Mouse (Mus musculus) CD4-positive, CD25-positive, alpha-beta regulatory T cell, adult 2 months (primary cell): ENCODE data around the gene Acvr1b.

Experiments used
- DNase-seq: peaks from one replicate; pipeline ENCODE4 v3.0.0-alpha.2; 2012; ENCODE audit warnings: low read depth, low spot score

Acvr1b gene

DNA sequence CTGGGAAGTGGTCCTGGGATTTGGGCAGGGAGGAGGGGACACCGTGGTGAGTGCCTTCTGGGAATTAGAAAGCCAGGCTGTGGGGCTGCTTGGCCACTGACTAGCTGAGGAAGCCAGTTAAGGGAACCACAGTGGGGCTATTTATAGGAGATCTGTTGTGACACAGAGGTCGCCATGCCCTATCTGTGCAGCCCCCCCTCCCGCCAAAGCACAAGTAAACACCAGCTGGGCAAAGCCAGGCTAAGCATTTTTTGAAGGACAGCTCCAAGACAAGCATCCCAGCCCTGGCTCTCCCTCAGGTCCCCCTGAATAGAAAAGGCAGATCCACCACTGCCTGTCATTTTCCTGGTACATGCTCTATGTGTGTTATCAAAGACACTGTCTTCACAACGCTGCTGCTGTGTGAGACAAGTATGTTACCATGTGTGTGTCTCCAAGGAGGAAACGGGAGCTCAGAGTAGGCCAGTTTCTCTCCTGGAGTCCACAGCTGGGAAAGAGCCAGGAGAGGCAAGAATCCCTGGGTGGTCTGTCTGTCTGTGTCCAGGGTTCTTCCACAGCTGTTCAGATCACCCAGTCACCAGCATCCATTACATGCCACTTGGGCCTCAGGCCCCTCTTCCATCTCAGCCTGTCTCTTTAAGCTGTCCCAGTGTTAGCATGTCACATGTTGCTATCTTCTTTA lies 74.3 kb downstream of the Acvr1b start:
- no peak for DNase-seq

DNA sequence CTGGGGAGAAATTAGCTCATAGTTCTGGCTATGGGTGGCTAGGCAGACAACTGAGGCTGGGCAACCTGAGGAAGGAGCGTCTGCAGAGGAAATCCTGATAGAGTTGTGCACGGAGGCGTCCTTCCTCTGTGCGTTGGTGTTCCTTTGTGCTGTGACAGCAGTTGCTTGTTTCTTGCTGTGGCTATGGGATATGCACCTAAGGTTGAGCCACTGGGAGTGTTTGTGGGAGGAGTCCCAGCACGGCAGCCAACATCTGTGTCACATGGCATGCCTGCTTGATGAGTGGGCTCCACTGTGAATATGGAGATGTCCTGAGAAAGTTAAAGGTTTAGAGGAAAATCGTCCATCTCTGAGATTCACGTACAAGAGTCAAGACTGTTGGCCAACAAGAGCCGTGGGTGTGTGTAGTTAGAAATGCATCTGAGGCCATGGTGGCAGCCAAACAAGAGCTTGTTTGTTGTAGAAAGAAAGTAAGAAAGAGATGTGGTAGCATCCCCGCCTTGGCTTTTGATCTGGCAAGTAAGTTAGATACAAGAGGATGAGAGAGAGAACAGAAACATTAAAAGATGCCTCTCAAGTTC lies 76.4 kb downstream of the Acvr1b start:
- peak; percentile 54 for DNase-seq

DNA sequence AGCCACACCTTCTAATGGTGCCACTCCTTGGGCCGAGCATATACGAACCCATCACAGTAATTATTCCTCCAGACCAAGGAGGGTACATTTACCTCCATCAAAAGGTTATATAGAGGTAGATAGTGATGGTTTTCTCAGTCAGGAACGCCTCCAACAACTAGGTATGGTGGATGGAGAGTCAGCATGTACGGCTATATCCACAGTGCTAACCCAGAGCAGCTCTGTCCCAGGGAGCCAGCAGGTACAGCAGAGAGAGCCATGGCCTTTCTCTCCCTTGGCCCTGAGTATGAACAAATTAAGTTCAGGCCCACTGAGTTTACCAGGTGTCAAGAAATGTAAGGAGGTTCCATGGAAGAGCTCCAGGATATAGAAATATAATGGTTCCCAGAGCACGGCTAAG lies 78.1 kb downstream of the Acvr1b start:
- no peak for DNase-seq

DNA sequence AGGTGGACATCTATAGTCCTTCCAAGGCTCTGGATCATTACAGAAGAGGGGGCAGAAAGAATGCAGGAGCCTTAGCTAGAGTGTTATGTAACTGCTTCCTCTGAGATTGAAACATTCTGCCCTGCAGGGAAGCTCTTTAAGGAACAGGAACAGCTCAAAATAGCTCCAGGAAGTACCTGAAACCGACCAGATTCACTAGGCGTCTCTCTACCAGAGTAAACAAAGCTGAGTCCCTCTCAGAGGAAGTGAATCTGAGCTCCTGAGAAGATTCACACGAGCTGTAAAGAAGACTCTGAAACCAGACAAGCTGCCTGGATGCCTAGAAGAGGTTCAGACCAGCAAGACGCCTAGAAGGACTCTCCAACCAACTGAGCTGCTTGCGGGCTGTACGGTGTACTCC lies 78.7 kb downstream of the Acvr1b start:
- DNase-seq: peak; percentile 54

DNA sequence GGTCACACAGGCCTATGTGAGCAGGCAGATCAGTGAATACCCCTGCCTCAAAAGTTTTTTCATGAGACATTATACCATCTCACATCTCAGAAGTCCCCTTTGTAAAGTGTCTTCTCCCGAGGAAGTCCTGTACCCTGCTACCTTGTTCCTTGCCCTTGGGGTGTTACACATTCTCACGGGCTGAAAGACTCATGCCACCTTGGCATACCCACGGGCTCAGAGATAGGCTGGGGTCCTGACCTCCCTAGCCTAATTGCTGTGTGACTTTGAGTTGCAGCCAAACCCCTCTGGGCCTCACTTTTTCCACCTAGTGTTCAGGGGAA lies 79.7 kb downstream of the Acvr1b start:
- no peak for DNase-seq

DNA sequence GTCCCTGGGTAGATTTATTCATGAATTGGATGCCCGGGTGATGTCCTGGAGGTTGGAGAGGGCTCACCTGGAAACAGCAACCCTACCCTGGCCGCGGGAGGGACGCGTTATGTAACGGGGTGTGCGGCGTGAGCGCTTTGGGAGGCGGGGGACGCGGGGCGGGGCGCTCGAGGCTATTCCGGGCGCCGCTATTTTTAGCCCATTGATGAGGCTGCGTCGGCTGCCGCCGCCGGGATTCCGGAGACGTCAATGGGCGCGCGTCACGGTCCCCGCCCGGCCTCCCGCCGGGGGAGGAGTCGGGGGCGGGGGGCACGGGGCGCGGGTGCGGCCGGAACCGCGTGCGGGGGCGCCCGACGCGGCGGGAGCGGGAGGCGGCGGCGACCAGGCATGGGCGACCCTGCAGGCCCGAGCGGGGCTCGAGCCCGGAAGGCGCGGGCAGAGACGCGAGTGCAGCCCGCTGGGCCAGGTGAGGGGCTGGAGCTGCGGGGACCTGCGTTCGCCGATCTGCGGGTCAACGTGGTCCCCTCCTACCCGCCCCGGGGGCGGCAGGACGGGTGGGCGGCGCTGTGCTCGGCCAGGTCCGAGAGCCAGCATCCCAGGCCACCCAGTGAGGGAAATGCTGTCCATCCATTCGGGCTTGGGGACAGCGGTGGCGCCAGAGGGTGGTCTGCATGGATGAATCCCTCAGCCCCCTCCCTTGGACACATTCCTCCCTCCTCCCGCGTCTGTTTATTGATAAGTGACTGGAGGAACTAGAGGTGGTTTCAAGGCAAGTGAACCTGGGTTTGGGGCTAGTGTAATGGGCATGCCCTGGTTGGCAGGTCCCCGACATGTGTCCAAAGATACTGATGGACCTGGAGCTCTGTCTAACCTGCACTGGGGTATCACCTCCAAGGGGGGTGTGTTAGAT lies 80.3 kb downstream of the Acvr1b start, which contains the start of gene Nr4a1:
Gene Nr4a1 (plus strand): TSS at position 384 of the 910 bp plus-strand sequence.
- DNase-seq: peak; percentile 95

DNA sequence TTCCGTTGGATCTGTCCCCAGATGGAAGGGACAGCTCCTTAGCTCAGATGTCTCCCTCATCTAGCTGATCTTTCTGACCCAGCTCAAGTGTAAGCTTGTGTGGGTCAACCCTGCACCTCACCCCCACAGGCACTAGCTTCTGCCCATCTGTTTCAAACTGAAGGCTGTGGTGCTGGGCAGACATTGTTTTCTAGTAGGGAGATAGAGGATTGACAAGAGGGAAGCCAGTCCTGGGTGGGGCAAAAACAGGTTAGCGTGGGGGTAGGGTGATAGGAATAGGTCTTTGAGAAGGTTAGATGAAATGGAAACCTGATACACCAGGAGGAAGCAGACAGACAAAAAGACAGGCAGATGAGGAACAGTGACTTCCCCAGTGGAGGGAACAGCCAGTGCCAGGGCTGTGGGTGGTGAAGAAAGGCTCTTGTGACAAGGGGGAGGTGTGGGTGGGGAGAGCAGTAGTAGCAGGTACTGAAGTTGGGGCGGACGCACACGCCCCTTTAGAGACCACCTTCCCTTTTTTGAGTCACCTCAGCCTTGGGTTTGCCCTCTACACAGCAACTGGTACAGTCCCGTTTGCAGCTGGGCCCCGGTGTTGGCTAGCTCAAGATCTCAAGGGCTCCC lies 82.1 kb downstream of the Acvr1b start:
- peak; percentile 60 for DNase-seq

DNA sequence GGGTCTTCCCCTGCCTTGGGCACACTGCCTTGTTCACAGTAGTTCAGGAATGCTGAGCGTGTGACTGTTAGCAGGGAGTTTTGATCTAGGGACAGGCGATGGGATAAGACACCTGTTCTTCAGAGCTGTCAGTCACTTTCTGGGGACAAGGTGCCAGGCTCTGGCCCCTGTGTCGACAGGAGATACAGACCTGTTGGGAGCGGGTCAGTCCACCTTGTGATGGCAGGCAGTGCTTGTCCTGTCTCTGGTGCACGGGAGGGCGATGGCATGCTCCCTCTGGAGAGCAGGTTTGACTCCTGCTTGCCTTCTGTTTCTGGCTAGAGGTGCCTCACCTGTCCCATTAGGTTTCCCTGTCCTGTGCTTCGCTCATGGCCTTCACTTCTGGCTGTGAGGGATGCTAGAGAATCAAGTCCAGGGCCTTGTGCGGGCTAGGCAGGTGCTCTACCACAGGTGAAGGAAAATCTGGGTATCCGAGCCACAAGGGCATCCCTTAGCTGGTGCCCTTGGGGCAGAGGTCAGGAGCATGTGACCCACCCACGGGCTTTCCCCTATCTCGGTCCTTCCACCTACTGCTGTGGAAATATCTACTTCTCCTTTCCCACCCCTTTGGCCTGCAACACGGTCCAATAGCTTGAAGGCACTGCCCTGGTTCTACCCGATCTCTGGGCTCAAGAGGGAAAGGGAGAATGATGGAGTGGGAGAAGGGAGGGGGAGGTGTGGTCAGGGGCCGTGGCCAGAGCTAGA lies 82.8 kb downstream of the Acvr1b start:
- no peak for DNase-seq

DNA sequence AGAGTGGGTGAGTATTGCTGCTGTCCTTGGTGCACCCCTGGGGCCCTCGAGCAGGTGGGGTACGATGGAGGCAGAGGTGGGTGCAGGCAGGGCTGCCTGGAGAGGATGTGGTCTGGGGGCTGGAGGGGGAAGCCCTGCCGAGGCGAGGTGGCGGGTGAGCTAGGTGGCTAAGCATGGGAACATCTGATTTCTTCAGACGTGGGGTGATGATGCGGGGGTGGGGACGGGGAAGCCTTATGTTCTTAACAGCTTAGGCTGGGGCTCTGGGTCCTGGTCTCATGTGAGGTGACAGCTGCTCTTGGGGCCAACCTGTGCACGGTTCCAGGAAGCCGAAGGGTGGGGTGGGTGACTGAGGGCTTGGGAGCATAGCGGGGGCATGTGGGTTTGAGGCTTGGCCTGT lies 84.6 kb downstream of the Acvr1b start:
- DNase-seq: peak; percentile 91

DNA sequence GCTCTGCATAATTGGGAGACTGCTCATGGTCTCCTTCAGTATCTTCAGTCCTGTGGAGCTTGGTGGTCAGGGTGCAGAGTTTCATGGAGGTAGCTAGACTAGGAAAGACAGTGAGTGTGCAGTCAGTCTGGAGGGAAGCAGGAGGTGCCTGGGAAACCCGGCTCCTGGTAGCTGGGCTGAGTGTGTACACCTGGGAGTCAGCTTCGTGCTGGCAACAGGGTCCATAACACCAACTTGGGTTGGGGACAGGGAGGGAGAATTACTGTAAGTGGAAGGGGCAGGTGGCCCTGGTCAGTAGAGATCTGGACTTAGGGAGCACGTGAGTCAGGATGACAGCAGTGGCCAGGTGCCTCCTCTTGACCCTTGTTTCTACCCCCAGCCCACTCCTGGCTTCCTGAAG lies 86.1 kb downstream of the Acvr1b start:
- DNase-seq: no peak

DNA sequence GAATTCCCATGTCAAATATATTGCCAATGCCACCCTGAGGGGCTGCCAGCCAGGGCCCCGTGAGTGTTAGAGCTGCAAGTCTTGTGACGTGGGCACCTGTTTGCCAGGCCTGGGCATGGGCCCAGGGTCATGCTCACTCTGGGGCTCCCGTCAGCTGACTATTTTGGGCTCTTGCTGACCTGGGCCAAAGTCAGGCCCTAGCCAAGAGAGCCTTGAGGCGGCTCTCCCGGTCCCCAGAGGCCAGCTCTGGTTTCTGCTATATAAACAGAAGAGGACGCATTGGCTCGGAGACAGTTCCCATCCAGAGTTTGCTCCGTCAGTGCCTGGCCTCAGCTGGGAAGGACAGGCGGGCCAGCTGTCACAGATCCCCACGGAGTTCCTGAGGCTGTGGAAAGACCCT lies 86.5 kb downstream of the Acvr1b start:
- no peak for DNase-seq

DNA sequence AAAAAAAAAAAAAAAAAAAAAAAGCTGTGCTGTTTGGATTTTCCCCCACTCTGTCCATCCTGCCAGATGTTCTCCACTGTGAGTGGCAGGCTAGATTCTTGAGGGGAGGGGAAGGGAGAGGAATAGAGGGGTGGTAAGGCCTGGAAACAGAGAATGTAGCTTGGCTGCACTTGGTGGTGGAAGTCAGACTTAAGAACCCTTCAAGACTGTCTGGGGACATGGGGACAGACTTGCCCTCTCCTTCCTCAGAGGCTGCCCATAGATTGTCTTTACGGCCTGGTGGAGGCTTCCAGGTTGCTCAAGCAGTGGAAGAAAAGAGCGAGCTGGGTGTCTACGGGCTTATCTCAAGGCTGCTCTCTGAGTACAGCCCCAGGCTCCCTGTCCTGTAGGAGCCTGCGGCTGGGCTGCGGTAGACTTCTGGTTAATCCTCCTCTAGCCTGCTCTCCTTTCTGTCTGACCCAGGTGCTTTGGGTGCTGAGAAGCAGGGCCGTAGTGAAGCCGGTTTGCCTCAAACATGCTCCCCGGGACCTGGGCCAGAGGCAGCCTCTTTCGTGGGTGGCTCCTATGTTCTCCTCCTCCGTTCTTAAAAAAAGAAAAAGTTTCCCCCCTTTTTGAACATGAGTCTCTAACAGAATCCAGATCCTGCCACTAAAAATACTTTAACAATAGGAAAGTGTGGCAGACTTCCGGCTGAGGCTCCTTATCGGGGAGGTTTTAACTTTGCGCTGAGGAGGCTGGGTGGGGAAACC lies 87.2 kb downstream of the Acvr1b start:
- no peak for DNase-seq

DNA sequence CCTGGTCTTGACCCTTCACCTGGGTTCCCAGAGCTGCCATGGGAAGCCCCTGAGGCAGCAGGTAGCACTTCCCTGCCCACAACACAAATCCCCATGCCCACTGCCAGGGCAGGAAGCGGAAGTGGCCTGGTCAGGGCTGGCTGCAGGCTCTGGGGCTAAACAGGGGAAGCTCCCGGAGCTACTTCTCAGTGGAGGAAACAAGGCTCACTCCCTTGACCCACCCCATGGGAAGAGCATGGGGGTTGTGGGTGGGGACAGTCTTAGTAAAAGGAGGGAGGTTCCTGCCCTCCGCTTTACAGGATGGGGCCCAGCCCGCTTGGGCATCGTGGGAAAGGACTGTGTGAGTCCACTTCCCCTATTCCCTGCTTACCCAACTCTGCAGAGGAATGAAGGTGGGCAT lies 88.6 kb downstream of the Acvr1b start:
- DNase-seq: no peak
